Mouse (Mus musculus) embryo, embryonic 9.5 days (tissue): ENCODE measurements around the gene C1qtnf1.

Experiments
- DNase-seq: peaks from one replicate; pipeline ENCODE4 v3.0.0-alpha.2; 2017; ENCODE audit errors: extremely low spot score

Gene C1qtnf1

GRCm38 (mm10) chr11:118434093-118434492, 6.1 kb downstream of the C1qtnf1 start:
- DNase-seq, result no peak

- DNase-seq, result no peak
Measured at GRCm38 (mm10) chr11:118436471-118436935, 8.5 kb downstream of the C1qtnf1 start.

DNA sequence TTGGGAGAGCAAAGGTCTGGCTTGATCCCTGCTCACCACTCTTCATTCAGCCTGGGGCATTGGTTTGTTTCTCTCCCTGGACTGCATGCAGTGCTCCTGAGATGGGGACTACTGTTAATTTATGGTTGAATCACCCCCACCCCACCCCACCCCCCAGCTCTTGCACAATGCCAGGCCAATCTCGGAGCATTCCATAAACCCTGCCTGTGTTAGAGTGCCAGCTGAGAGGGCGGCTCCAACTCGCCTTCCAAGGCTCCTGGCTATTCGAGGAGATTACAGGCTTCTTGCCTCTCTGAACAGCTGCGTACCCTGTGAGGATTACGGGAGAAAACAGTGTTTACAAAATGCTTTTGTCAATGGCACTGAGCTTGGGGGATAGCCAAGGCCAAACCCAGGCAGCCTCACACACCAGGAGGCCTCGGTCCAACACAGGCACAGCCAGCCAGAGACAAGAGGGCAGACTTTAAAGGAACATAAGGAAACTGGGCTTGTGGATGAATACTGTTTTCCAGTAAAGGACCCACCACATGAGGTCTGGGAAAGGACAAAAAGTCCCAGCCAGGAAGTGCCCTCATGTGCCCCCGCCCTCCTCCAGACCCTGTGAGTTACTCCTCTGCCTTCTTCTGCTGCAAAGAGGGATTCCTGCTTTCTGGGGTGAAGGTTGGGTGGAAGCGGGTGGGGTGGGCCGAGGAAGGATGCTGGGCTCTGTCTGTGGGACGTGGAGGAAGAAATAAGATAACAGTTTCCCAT, 10.8 kb downstream of the C1qtnf1 start:
- DNase-seq, result no peak

- DNase-seq, result no peak
Measured at GRCm38 (mm10) chr11:118442691-118443090, 14.7 kb downstream of the C1qtnf1 start.

DNA sequence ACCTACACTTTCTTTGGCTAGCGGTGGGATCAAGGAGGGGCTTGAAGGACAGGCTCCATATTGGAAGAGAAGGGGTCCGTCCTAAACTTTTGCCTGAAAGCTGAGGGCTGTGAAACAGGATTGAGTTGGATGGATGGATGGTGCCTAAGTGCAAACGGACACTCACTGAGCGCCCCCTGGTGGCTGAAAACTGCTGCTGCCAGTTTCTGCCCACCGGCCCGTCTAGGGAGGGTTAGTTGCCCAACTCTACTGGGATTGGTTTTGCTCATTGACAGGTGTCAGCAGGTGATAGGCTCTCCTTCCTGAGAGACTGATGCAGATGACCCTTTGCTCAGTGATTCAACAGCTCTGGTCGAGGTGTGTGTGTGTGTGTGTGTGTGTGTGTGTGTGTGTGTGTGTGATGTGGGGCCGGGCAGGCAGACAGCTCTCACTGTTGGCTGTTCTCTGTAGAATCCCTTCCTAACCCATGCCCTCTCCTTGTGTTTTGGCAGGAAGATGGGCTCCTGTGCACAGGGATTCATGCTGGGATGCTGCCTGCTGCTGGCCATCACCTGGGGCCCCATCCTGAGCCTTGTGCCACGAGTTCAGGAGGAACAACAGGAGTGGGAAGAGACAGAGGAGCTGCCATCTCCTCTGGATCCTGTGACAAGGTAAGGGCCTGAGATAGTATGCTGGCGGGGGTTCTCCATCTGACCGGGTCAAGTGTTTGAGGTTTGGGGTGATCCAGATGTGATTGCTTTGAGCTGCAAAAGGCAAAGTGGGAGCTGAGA, 15.4 kb downstream of the C1qtnf1 start:
- DNase-seq, result peak; percentile 71

GRCm38 (mm10) chr11:118445843-118446242, 17.8 kb downstream of the C1qtnf1 start:
- peak; percentile 76 for DNase-seq

DNA sequence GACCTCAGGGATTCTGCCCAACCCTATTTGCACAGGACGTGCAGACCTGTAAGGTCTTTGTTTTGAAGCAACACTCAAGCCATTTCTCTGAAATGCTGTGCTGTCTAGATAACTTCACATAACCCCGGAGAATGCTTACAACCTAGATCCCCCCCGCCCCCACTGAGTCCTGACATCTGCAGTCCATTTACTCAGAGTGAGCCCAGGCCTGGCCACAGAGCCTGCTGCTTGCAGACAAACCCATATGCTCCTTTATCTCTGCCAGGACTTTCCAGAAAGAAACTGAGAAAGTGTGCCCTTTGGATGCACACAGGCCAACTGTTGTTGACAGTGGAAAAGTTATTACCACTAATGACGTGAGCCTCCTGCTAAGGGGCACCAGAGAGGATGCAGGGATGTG, 19.3 kb downstream of the C1qtnf1 start:
- DNase-seq, result no peak

DNA sequence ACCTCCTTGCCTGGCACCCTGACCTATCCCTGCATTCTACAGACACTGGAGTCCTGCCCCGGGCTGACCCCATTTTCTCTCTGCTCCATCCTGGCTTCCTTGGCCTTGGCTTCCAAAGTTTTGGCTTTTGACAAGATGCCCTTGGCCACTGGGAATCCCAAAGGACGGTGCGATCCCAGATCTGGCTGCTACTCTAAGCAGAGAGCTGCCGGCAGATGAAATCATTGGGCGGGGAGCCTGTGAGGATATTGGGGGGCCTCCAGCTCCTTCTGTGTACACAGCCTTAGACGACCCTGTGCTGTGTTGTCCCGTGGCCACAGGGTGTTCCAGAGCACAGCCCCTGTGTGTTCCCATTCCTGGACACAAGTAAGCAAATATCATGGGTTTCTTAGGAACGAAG, 20.4 kb downstream of the C1qtnf1 start:
- no peak for DNase-seq

GRCm38 (mm10) chr11:118451211-118451610, 23.2 kb downstream of the C1qtnf1 start:
- DNase-seq, result no peak

- DNase-seq, result no peak
Measured at GRCm38 (mm10) chr11:118452955-118453354, 25.0 kb downstream of the C1qtnf1 start.

DNA sequence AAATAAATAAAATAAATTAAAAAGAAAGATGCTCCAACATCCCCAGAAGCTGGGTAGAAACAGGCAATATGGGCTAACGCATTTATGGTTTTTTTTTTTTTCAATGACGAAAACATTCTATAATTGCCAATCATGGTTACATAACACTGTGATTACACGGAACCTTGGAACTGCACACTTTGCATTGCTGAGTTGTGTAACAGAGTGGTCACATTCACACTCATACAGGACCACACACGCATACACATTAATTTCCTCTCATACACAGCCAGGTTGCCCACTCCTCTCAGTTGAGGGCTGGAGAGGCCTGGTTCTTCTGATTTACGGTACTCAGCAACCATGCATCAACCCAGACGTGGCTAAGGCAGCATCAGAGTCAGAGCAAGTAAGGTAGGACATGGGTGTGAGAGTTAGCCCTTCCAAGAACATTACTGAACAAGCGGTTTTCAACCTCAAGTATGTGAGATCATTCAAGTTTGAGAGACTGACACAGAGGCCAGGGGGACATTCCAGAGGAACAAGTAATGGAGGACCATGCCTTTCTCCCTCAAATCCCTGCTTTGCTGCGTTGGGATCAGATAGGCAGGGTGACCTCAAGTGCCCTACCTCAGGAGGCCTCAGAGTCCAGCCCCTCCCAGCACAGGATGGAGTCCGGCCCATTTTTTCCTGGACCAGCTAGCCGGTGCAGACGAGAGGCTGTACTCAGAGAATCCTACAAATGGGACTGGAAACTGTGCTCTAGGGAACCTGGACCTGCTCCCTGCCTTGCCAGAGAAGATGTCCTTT, 26.1 kb downstream of the C1qtnf1 start:
- no peak for DNase-seq

DNA sequence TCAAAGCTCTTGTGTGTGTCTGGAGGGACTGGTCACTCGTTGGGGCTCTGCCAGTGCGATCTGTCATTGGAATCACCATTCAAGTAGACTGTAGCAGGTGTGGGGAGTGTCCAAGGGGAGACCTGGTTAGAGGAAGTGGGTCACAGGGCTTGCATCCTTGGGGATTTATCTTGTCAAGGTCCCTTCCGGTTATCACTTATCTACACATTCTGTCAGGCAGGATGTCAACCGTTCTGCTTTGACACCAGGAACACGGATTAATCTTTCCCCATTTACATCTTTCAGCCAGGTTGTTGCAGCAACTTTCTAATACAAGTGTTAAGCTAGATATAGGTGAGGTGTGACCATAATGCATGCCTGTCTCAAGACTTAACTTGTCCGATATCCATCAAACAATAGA, 27.8 kb downstream of the C1qtnf1 start:
- DNase-seq, result no peak

- no peak for DNase-seq
Measured at GRCm38 (mm10) chr11:118456937-118457336, 28.9 kb downstream of the C1qtnf1 start.

DNA sequence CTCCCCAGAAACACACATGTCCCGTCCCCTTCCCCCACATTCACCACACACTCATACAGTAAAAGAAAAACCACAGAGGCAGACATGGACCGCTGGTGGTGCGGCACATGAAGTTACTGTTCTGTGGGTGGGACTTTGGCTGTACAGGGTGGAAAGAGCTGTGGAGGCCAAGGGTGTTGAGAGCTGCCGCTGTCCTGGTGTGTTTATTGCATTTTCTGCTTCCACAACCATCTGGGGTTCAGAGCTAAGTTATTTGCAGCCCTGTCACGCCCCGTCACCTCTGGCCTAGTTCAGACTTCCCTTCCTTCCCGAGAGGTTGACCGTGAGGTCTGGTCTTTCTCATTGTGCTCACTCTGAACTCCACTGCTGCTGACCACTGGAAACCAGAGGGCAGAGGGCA, 31.0 kb downstream of the C1qtnf1 start:
- no peak for DNase-seq

DNA sequence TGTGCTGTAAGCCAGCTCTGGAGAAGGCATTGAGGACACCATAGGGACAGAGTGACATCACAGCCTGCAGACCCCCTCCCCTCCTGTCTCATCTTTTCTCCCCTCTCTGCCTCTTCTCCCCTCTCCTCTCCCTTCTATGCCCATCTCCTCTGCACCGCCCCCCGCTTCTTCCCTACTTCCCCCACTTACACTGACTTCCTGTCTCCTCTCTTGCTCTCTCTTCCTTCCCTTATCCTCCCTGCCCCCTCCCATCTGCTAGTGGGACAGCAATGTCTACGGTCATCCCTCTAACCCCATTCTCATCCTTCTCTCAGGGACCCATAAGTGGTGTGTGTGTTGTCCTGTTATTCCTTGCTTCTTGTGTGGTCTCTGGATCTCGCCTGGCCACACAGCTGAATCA, 31.5 kb downstream of the C1qtnf1 start:
- DNase-seq, result no peak

DNA sequence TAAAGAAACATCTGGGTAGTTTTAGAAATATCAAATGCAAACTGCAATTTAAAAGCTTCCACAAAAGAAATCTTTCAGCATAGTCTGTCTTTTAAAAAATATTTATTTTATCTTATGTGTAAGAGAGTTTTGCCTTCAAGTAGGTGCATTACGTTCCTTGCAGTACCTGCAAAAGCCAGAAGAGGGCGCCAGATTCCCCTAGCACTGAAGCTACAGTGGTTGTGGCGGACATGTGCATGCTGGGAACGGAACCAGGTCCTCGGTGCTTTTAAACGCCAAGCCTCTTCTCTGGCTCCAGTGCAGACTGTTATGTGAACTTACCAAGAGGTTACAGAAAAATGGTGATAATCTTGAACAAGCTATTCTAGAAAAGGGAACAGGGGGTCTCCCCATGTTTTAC, 32.3 kb downstream of the C1qtnf1 start:
- DNase-seq, result no peak

DNA sequence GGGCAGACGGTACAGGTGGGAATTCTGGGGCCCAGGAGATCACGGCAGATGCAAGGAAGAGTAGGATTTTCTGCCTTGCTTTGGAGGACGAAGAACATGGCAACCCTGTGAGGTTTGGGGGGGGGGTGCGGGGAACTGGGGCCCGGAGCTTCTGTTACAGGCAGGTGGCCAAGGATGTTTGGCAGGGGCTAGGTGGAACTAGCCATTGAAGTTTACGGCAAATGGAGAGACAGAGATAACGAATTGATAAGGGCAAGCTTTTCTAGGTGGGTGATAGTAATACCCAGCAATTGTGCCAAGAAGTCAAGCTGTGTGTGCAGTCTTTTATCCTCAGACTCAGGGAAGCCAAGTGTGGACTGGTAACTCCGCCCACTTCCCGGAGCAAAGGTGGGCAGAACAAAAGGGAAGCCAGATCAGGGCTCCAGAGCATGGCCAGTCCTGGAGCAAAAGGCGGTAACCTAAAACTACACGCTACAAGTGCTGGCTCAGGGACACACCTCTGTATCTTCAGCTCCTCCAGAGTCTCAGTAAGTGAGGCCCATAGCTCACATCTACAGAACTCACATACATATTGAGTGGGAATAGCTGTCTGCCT, 39.5 kb downstream of the C1qtnf1 start:
- no peak for DNase-seq

DNA sequence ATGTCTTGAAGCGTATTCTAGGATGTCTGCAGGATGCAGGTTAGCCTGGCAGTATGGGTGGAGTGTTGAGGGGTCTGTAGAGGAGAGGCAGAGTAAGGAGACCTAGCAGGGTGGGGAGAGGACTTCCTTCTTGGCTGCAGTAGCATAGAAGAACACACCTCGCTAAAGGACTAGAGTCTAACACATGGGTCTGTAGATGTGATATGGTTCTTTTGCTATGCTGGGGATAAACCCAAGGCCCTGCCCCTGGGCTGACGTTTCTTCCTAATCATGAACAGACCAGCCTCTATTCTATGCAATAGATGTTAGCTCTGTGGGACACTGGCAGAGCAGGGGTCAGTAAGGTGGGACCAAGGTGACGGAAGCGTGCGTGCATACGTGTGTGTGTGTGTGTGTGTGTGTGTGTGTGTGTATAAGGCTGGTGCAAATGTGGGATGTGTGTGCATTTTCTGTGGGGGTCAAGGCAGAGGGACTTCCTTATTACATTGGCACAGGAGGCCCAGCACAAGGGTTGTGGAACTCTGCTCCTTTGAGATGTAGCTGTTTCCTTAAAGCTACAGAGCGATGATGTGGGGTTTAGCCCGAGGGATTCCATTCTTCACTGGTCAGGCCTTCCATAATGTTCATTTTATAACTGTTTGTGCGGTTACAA, 41.6 kb downstream of the C1qtnf1 start:
- DNase-seq, result no peak

DNA sequence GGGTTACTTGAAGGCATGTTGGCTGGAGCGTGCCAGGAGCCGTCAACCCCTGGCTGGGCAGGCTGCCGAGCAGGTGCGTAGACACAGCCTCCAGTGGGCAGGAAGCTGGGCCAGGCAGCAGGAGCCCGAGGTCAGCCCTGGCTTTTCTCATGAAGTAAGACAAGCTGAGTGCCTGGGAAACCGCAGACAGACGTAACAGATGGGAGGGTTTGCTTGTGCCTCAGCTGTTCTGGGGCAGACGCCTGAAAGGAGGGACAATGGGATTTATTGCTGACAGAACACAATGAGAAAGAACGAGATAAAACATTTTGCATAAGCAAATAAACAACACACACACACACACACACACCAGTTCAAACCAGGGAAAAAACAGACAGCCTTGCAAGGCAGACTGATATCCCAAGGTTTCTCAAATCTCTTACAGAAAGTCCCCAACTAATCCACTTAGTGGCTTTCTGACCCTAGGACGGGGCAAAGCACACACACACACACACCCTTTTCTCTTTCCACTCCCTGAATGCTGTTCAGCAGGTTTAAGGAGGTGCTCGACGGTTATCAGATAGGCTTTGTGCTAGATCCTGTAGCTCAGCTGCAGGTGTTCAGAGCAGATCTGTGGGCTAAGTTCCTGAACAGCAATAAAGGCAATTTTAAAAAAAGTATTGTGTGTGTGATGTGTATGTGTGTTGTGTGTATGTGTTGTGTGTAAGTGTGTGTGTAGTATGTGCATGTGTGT, 42.4 kb downstream of the C1qtnf1 start:
- no peak for DNase-seq

- DNase-seq, result no peak
Measured at GRCm38 (mm10) chr11:118471676-118472075, 43.7 kb downstream of the C1qtnf1 start.

DNA sequence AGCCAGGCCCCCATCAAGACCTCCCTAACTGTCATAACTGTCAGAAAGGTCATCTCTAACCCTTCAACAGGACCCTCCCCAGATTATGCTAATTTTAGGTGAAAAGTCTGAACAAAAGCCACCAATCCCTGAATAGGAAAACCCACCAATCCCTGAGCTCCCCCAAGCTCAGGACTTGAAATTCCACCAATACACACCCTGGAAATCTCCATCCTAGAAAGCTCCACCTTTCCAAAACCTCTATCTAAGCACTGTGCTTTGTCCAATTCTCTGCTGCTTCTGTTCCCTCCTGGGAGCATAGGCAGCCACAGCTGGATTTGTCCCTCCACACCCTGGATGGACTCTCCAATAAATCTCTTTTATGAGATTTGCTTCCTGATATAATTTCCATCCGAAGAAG, 45.2 kb downstream of the C1qtnf1 start:
- no peak for DNase-seq
